Mouse (Mus musculus): Measurements from ENCODE around the gene Art5.

DNA sequence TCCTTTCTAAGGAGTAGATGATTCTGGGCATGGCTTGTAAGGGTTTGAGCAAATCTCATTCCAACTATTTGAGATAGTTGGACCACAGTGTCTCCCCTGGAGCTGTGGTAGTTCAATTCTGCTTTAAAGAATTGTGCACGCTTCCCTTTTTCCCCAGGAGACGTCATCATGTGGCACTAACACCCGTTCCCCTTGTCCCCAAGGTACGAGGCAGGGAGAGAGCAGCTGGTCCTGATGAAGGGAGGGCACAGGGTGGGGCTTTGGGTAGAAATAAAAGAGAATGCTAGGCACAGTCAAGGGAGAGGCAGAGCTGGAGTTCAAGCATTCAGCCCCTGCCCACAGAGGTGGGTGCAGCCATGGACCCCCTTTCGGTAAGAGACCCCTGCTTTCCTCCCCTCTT, 26.5 kb downstream of the Art5 start, which contains the start of gene Trpc2:
- TF ChIP-seq TAL1 (IDR thresholded peaks at IDR 0.05; ENCODE audit: low read length), result no peak
- no peak for TF ChIP-seq GATA1 (IDR thresholded peaks at IDR 0.05; ENCODE audit: low read length)

Data from erythroblast, embryonic 14.5 days (primary cell).